Mouse (Mus musculus) kidney, postnatal 36 days (tissue): ENCODE measurements at regions not wholly inside any gene's neighbourhood (a gene's known extent, or its start where the extent isn't known, plus 50 kb on each side); places are given as distances from the start of the nearest gene placed in this dataset.

Experiments used
- DNase-seq, 2 experiments: peaks; one replicate each; pipeline ENCODE4 v3.0.0; 2021 to 2022; ENCODE audit warnings: mixed read lengths in 2 of 2

- DNase-seq = no peak
Observed at GRCm38 (mm10) chrX:19168983-19169382, 312.1 kb downstream of the Tex13c3 start.

GRCm38 (mm10) chrX:19168546-19168945, 312.6 kb downstream of the Tex13c3 start:
- no peak for DNase-seq

- DNase-seq = peak in 1 of 2 experiments; percentile 16
Observed at GRCm38 (mm10) chrX:19168111-19168510, 313.0 kb downstream of the Tex13c3 start.

DNA sequence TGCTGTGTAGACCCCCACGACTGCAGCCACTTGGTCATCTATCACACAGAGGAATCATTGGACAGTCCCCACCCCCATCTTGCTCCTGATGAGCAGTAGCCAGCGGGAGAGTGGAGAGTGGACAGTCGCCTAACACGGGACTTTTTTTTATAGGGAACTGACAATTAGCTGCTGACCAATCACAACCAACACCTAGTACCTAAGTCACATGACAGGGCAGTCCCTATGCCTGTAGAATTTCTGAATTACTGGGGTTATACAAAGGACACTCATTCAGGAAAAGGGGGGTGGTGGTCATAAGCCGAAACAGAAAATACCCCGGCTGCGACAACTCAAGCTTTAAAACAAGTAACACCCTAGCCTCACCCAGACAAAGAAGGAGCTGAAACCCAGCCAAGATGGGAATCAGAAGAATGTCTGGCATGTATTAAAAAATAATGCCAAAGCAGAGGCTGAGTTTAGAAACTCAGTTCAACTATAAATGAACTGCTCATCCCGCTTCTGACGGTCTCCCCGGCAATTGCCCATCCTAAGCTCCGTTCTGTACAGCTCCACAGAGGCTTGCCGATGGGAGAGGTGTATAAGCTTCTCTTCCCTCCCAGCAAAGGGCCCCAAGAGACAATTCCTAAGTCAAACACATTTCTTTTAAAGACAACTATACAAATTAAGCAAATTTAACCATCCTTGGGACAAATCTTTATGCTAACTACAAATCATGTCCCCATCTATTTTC, 313.8 kb downstream of the Tex13c3 start:
- DNase-seq = peak; percentile 65 to 69

GRCm38 (mm10) chrX:19165891-19166644, 315.1 kb downstream of the Tex13c3 start:
- DNase-seq = no peak

DNA sequence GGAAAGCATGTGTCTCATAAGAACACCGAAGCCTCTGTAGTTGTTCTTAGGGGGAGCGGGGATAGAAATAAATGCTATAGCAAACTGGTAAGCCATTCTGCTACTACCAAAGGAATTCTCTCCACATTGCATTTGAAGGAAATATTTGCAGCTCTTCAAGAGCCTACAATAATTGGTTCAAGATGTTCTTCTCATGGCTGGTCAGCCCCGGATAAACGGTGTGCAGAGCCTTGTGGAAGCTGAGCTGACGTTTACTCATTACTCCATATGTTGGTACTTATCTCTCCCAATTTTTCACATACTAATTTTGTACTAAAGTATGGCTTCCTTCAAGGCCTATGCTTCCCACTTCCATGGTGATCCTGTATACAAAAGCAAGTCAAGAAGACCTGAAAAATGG, 317.0 kb downstream of the Tex13c3 start:
- DNase-seq = no peak

DNA sequence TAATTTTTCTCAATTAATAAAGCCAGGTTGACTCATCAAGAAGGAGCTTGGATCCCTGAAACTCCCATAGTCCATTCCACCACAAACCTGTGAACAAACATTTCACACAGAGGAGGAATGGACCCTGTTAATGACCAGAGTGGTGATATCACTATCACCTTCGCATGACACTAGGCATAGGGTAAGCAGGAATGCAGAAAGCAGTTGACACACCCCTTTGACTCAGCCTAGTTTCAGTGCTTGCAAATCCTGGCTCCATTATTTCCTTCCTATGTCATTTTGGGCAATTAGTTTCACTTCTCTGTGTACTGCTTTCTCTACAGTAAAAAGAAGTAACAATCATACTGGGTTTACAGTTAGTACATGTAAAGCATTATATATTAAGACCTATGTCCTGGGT, 318.2 kb downstream of the Tex13c3 start:
- no peak for DNase-seq

DNA sequence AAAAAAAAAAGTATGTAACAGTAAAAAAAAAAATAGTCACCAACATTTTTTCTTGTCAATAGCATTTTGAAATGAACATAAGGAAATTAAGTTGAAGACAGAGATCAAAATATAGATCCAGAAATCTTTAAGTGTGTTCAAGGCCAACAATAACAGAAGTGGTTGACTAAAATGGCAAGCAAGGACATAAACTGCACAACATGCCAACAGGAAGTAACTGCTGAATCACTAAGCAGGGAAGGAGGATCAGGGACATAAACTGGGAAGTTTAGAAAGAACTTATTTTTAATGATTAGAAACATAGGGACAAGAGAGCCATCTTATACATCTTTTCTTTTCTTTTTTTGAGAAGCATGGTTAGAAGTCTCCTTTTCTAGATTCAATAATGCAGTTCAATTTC, 318.8 kb downstream of the Tex13c3 start:
- no peak for DNase-seq

DNA sequence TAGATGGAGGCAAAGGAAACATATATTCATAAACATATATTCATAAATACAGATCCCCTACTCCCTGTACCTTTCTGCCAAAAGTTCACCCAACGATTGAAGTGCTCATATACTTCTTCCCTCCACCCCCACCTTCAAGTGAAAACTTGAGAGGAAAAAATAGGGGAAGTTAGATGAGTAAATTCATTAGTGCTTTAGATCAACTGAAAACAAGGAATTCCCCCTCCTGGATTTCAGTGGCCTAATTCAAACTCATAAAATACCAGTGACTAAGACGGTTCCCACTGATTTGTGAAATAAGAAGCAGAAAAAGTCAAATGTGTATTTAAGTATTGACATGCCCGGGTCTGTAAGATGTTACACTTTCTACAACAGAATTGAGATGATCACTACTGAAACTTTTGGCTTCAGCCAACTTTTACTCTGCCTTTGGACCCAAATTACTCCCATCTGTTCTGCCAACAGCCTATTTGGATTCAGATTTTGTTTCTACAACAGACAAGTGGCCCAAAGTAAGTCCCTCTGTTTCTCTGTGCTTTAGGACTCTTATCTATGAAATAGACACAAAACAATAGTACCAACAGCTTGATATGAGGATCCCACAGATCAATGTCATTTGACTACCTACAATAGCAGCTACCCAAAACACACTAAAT, 320.7 kb downstream of the Tex13c3 start:
- DNase-seq = no peak

DNA sequence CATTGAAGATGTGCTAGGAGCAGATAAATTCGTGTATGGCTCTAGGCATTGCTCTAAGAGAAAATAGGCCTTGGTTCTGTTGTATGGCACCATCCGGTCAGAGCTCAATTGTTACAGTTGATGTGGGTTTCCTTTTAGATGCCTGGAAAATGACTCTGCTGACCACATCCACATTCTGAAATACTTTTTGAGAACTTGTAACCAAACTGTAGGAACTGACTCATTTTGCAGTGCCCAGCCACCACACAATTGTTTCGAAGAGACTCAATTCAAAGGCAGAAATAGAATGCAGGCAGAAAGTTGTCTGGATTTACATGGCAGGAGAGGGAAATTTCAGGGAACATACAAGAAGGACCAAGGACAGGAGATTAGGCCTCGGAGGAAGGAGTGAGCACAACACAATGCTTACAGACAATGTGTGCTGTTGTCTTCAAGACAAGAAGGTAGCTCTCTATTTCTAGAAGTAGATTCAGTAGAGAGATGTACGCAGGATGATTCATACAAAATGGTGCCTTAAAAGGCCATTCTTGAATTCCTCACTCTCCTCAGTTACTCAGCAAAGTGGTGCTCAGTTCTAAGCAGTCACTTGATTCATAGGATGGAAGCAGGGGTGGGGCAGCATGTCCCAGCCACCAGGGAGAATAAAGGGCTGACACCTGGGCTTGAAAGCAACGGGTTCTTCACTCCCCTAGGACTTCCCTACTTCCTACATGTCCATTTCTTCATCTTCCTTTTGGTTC, 323.5 kb downstream of the Tex13c3 start:
- DNase-seq = no peak

DNA sequence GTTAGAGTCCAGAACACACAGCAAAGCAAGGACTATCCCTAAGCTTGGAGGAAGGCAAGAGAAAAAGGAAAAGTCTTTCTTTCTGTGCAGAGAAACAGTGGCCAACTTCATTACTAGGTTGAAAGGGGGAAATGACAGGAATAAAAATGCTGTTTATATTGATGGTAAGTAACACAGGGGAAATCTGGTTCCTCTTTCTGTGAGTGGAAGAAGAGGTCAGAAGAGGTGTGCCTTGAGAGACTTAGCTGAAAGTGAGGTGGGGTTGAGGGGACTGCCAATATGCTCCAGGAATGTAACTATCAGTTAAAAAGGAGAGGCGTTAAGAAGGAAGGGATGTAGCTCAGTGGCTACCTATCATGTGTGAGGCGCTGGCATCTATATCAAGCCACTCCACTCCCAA, 327.5 kb downstream of the Tex13c3 start:
- no peak for DNase-seq

DNA sequence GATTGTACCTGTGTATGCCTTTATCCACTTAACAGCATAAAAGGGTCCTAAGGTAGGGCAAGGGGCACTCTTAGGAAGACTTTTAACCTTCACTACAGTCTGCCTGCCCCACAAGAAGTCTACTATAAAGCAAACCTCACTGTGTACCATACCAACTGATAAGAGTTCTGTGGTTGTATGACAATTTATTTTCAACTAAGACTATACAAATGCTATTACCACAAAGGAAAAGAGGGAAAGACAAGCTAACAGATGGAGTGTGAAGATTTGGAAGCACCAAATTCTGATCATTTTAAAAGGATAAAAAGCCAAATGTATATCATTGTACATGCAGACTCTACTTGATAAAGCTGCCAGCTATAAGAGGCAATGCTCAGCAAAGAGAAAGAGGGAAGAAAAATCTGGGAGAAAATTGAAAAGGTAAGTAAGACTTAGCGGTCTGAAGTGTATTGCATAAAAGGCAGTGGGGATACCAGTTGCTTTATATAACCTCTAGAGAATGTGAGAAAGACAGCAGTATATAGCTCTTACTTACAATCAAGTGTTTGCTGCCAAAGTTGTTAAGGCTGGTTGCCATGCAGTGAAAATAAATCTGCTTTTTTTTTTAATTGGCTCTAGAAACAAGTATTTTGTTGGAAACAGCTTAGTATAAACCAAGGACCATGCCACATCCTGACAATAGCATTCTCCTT, 328.8 kb downstream of the Tex13c3 start:
- no peak for DNase-seq

GRCm38 (mm10) chrX:19150606-19151005, 330.5 kb downstream of the Tex13c3 start:
- DNase-seq = peak in 1 of 2 experiments; percentile 8

DNA sequence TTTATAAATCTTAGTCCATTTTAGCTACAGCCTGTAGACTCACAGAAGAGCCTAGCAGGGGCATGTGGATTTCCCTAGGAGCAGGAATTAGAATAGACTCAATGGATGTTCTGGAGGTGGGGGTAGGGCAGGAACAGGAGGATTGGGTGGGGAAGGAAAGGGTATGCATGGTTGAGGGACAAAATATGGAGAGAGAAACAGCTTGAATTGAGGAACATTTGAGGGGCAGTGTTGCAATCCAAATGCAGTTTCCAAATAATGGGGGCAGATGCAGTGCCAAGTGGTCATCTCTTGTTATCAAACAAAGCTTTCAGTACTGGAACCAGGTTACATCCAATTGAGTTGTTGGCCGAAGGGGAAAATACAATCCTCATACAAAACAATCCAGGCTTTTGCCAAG, 332.4 kb downstream of the Tex13c3 start:
- DNase-seq = no peak

DNA sequence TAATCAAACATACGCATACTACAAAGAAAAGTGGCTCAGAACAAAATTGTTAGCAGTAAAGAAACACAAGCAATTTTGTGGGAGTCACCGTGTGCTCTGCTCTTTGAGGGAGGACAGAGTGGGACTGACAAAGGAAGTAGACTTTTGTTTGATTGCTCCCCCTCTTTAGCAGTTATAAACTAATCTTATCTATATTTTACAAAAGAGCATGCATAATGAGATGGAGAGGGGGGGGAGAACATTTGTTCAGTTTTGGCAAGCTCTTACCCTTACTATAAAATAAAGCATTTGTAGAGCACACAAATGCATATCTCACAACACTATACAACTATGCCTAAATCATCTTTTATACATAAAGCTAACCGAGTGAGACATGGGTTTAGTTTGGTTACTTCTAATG, 332.9 kb downstream of the Tex13c3 start:
- DNase-seq = no peak

GRCm38 (mm10) chrX:19112753-19113152, 368.4 kb downstream of the Tex13c3 start:
- DNase-seq = no peak

DNA sequence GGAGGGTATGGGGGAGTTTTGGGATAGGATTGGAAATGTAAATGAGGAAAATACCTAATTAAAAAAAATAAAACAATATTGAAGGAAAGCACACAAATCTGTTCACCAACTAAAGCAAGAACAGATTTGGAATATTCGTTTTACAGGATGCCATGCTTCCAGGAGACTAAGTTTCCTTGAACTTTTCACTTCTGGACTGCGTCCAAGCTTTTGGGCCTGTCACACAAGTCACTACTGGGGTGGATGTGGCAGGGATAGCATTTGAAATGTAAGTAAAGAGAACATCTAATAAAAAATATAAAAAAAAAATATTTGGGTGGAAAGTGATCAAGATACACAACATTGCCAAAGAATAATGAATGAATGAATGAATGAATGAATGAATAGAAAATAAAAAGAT, 378.2 kb downstream of the Tex13c3 start:
- peak; percentile 1 to 2 for DNase-seq

GRCm38 (mm10) chrX:19095960-19096359, 385.2 kb downstream of the Tex13c3 start:
- DNase-seq = no peak

DNA sequence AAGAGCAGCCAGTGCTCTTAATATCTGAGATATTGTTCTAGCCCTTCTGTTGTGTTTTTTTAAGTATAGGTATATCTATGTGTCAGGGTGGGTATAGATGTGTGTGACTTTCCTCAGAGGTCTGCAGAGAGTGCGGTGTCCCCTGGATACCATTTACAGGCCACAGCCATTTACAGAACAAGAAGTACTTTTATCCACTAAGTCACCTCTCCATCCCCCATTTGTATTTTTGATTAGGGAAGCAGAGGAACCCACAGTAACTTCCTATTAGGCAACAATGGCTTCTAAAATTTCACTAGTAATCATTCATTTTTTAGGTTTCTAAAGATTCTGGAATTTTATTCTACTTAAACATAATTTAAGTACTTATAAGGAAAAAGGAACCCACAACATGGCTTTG, 396.7 kb downstream of the Tex13c3 start:
- no peak for DNase-seq

DNA sequence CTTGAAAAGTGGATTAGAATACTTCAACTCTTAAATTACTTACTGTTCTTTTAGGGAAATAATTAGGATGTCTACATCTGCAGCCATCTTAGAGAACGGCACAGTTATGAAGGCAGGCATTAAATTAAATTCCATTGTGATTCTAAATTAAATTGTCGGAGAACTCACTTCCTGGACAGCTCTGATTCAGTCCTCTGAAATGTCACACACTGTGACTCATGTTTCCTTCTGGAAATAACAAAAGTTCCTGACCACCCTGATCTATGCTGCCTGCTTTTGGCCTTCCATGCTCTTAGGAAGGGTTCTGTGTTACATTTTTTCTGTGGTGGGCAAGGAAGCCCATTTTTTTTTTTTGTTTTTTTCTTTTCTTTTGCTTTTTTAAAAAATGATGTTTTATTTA, 401.1 kb downstream of the Tex13c3 start:
- DNase-seq = peak; percentile 1 to 22
